Mouse (Mus musculus): ENCODE measurements around the gene Adora2b.
"Not testable (repeated sequence)": the region's sequence is repeated elsewhere in the genome, so short reads cannot be mapped to it uniquely, and the experiment has no call there.

Adora2b gene

GRCm38 (mm10) chr11:62264018-62264417 is 15.2 kb downstream of the Adora2b start:
- no peak for DNase-seq (ENCODE audit: low spot score)

GRCm38 (mm10) chr11:62265642-62266041 is 16.9 kb downstream of the Adora2b start:
- no peak for DNase-seq (ENCODE audit: low spot score)

DNA sequence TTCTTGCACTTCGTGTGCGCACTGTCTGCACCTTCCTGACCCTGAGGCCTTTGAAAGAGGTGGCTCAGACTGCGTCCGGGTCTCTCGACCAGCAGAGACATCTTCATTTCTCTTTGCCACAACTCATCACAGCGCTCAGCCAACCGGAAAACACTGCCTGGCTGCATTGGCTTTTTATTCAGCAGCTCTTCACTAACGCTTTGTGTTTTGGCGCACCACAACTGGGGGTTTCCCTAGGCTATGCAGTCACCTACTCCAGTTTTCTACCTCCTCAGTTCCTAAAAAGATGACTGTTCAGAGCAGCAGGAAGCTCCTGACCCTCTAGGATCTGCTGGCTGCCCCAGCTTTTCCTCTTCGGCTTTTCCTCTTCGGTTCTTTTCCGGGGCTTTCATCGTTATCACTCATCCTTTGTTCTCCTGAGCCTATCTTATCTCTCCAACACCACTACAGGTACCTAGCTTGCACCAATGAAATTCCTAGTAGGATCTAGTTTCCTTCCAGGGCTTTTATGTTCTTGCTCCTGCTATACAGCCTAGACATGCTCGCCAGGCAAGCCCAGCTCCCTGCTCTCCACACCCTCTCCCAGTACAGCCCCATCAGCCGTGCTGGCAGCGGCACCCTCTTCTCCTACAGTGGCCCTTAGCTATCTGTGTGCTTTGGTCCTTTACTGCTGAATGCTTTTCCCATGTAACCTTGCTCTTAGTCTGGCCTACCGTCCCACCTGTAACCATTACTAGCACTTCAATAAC is 17.9 kb downstream of the Adora2b start:
- no peak for DNase-seq (ENCODE audit: low spot score)

- no peak for DNase-seq (ENCODE audit: low spot score)
These were observed 19.6 kb downstream of the Adora2b start for GRCm38 (mm10) chr11:62268381-62268780.

GRCm38 (mm10) chr11:62269097-62269496 is 20.3 kb downstream of the Adora2b start:
- DNase-seq (ENCODE audit: low spot score) = no peak

GRCm38 (mm10) chr11:62270851-62271250 is 22.1 kb downstream of the Adora2b start:
- no peak for DNase-seq (ENCODE audit: low spot score)

DNA sequence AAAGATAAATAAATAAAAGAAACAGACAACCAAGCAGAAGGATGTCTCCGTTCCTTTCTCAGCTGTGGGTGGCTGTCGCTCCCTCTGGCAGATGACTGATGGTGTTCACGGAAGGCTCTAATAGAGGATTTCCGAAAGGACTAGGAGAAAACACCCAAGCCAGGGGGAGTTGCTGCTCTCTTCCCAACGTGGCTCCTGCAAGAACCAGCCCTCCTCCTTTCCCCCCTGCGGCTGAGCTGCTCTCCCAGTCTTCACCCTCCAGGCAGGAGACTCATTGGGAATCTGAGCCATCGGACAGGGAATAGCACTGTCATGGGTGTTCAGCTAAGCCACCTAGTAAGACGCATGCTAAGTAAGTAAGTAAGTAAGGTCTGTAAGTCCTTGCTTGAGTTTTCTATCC is 28.3 kb downstream of the Adora2b start:
- DNase-seq (ENCODE audit: low spot score) = no peak

DNA sequence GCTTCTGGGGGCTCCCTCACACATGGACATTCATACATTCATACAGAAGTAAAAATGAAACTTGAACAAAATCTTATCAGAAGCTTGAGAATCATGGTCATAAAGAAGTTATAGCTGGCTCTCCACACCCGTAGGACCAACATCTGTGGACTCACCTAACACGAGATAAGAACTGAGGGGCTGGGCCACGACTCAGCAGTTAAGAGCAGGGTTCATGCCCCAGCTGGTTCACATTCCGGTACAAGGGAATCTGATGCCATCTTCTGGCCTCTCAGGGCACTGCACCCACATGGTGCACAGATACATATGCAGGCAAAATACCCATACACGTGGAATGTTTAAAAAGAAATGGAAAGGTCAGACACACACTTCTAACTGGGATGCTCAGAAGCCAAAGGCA is 29.2 kb downstream of the Adora2b start:
- DNase-seq (ENCODE audit: low spot score) = peak; percentile 84

DNA sequence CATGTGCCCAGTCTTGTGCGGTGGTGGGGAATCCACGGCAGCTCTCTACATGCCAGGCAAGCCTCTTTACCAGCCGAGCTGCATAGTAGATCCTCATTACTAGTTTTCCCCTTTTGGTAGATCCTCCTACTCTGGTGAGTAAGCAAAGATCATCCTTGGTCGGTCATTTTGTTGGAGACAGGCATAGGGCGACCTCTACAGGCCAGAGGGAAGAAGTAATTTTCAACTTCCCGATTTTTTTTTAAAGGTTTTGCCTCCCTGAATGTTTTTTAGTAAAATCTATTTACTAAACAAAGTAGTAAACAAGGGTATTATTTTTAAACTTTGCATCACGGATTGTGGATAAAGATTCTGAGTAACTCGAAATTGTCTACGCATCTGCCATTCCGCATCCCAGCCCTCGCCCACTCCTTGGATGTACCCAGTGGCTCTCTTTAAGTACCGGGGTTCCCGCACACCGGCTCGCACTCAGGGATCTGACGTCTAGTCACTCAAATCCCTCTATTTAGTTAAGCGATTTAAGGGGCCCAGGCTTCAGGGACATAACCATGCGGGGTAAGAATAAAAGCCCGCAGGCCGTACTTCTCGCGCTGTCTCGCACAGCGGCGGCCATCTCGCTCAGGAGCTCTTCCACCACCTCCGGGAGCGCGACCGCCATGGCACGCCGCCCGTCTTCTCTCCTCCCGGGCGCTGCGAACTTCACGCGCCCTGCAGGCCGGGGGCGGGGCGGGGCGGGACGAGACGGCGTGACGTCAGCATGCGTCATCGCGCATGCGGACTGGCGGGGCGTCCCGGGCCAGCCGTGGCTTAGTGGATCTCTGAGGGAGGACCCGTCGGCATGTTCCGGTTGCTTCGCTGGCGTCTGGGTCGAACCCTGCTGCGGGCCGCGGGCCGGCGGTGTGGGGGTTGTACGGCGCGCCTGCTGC is 32.2 kb downstream of the Adora2b start, which contains the start of the genes Zswim7 and Ttc19:
Zswim7 (minus strand) TSS at position 701 of the 926 bp plus-strand sequence.
Ttc19 (plus strand) TSS at position 799 of the 926 bp plus-strand sequence.
- peak; percentile 97 for DNase-seq (ENCODE audit: low spot score)

DNA sequence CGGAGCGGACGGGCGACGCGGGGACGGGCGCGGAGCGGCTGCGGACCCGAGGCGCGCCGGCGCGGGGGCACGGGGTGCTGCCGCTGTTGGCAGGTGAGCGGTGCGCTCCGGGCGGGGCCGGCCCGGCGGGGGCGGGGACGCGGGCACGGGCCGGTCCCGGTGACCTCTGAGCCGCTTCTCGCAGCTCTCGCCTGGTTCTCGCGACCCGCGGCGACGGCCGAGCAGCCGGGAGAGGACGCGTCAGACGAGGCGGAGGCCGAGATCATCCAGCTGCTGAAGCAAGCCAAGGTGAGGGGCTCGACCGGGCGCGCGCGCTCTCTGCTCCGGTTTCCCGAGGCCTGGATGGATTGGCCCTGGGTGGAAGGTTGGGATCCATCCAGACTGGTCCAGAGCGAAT is 32.8 kb downstream of the Adora2b start:
- DNase-seq (ENCODE audit: low spot score) = peak; percentile 76

DNA sequence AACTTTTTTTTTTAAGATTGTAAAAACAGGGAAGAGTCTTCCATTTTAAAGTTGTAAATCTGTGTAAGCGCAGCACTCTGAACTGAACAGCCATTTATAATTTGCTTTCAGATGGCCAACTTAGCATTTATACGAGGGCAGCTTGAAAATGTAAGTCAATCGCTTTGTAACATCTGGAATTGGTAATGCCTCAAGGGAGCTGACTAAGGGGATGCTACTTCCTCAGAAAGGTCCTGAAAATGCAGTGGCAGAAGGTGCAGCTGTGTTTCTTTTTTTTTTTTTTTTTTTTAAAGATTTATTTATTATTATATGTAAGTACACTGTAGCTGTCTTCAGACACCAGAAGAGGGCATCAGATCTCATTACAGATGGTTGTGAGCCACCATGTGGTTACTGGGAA is 35.2 kb downstream of the Adora2b start:
- DNase-seq (ENCODE audit: low spot score) = not testable (repeated sequence)

DNA sequence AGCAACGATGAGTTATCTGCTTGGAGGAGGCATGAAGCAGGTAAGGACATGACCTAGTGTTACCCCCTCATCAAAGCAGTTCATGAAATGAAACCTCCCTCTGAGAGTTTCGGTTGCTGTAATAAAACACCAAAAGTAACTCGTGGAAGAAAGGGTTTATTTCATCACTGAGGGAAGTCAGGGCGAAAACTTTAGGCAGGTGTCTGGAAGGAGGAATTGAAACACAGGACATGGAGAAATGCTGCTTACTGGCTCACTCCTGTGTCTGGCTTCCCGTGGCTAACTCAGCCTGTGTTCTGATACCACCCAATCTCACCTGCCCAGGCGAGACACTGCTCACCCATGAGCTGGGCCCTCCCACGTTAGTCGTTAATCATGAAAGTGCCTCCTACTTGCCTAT is 36.2 kb downstream of the Adora2b start:
- DNase-seq (ENCODE audit: low spot score) = no peak

DNA sequence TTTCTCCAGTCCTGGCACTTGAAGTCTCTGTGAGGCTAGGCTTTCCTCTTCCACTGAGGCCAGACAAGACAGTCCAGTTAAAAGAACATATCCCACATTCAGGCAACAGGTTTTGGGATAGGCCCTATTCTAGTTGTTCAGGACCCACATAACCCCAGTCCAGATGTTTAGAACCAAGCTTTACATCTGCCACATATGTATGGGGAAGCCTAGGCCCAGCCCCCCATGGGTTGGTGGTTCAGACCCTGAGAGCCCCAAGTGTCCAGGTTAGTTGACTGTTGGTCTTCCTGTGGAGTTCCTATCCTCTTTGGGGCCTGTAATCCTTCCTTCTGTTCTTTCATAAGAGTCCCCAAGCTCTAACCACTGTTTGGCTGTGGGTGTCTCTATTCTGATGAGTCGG is 38.9 kb downstream of the Adora2b start:
- no peak for DNase-seq (ENCODE audit: low spot score)

- no peak for DNase-seq (ENCODE audit: low spot score)
These were observed 45.3 kb downstream of the Adora2b start for GRCm38 (mm10) chr11:62294121-62294520.

DNA sequence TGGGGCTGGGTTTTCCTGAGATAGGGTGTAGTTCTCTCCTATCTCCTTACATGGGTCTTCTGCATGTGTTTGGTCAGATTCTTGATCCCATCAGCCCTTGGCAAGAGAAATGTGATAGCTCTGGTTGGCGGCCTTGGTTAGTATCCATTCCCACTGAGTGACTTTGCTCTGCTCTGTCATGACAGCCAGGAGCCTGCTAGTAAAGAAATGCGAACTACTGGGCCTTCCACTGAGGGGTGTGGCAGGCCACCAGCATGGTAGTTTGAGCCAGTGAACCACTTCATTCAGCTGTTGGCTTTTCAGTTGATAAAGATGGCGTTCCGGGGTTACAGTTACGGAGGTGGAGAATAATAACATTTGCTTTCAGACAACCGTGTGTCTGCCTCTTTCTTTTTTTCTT is 50.1 kb downstream of the Adora2b start:
- no peak for DNase-seq (ENCODE audit: low spot score)

- no peak for DNase-seq (ENCODE audit: low spot score)
These were observed 57.1 kb downstream of the Adora2b start for GRCm38 (mm10) chr11:62305866-62306265.

GRCm38 (mm10) chr11:62309296-62309695 is 60.5 kb downstream of the Adora2b start:
- no peak for DNase-seq (ENCODE audit: low spot score)

DNA sequence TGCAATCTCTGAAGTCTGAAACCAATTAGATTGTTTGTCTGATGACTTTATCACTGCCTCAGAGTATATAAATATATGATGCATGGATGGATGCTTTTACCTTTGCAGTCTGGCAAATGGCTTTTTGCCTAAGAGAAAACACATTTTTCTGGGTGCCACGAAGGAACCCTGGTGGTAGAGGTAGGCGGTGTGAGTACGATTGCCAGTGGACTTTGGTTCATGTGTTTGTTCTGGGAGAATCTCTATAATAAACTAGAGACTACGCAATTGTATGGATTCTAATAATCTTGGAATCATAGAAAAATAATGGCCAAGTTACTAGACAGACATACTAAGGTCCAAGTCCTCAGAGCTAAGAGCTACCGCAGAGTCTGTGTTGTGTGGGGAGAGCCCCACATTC is 66.2 kb downstream of the Adora2b start:
- no peak for DNase-seq (ENCODE audit: low spot score)

Measured in testis, postnatal 10 days (tissue).